Mouse (Mus musculus) inflammation-experienced regulatory T-cells, adult 16 weeks (primary cell): ENCODE results near the gene Slc35g1. TPM values are rescaled to one million over a fixed set of nuclear protein-coding genes. Genes with fewer than 3 reads are reported as not detected.

Experiments used
- polyA plus RNA-seq: library from polyadenylated mRNA; unstranded; fragments of 100-300 nt; shearing (Covaris generic); gene quantifications from one replicate; pipeline ENCODE4 v1.2.1, GENCODE M21; 2017

Gene Slc35g1
- polyA plus RNA-seq = 3.4 TPM

GRCm38 (mm10) chr19:38395701-38396632 lies at the start of gene Slc35g1:
TSS of gene Slc35g1 (plus strand) at chr19:38395980.

Other genes starting within 250 kb of the Slc35g1 start
- gene Fra10ac1, start 171.8 kb upstream of the Slc35g1 start, polyA plus RNA-seq = 24.1 TPM
- gene Lgi1, start 131.4 kb upstream of the Slc35g1 start, polyA plus RNA-seq = 0.13 TPM
- gene Plce1, start 85.1 kb downstream of the Slc35g1 start, polyA plus RNA-seq = 0.06 TPM